8 mouse cellular contexts compared by ENCODE assay signal in genomic region chr1:106071237-106072070, GRCm38 (mm10).
DNase-seq lines count a peak whose midpoint lies in the region; ATAC-seq lines count a peak whose summit lies in the region.

No protein-coding gene starts in this region.

- ATAC-seq in midbrain, embryonic 16.5 days = peak; percentile 83

- H3K9me3 ChIP-seq in midbrain, embryonic 16.5 days (replicated peaks; ENCODE audit: control insufficient read depth, low read length, poor library complexity, severe bottlenecking) = no peaks in the 10 kb centered on the region

- 10% methylated on average over 9 of the region's 9 CpGs for WGBS in midbrain, embryonic 16.5 days

- no peak overlapping the region for H3K27ac ChIP-seq in midbrain, embryonic 16.5 days (ENCODE audit: low read length)

- H3K4me1 ChIP-seq in midbrain, embryonic 16.5 days (ENCODE audit: control insufficient read depth, insufficient read depth, low read length) = peaks cover 9% of the 10 kb centered on the region; the same call in 1 of the 2 replicates

- peak overlapping the region; percentile 23 for H3K4me3 ChIP-seq in midbrain, embryonic 16.5 days (ENCODE audit: low read depth, low read length)

- DNase-seq in 3134 (ENCODE audit: extremely low read depth, insufficient read length, low spot score) = peak; percentile 18
- peak; percentile 42 for DNase-seq in adrenal gland, adult 8-10 months
- peak; percentile 81 for DNase-seq in embryo, embryonic 9.5 days (ENCODE audit: extremely low spot score)
- peak; percentile 70 to 94 for DNase-seq in heart, adult 18-20 months
- DNase-seq in kidney, adult 11 months = peak; percentile 38
- peak; percentile 77 to 82 for DNase-seq in left cerebral cortex, postnatal 36 days (ENCODE audit: low spot score in 2 of 2)
- DNase-seq in spleen, postnatal 4 days (ENCODE audit: low spot score in 2 of 2) = peak; percentile 69 to 88

- H3K36me3 ChIP-seq in midbrain, embryonic 16.5 days (ENCODE audit: control insufficient read depth, insufficient read depth, low read length) = no peaks in the 10 kb centered on the region

- H3K4me2 ChIP-seq in midbrain, embryonic 16.5 days (ENCODE audit: low read length) = peak overlapping the region; percentile 57

- 0 out of 2 replicates have a peak, but pooled peaks cover 2% of the 10 kb centered on the region for H3K27me3 ChIP-seq in midbrain, embryonic 16.5 days (ENCODE audit: control insufficient read depth, insufficient read depth, low read depth, low read length)

- peak overlapping the region; percentile 50; the same call in 1 of the 2 replicates for H3K9ac ChIP-seq in midbrain, embryonic 16.5 days (ENCODE audit: low read depth, low read length)

- intact Hi-C loops in left cerebral cortex, postnatal 36 days (cut with DNase I) = loop anchor here (2.0 to 10.0 kb wide), 4 partner anchors 83 to 643 kb away; partner anchors contain the start of gene Bcl2

Comparison
In these comparisons a context has a peak if more than half of its experiments do, and no peak if none do; other contexts are left out.
1. DNase-seq: peak in every context shown above with its lines; median percentile 82 in heart, adult 18-20 months; 81 in embryo, embryonic 9.5 days; 80 in left cerebral cortex, postnatal 36 days; 78 in spleen, postnatal 4 days; 42 in adrenal gland, adult 8-10 months; 38 in kidney, adult 11 months; 18 in 3134.